Mouse (Mus musculus): Measurements from ENCODE around the gene Zfand4. TPM values are rescaled to one million over a fixed set of nuclear protein-coding genes. Genes with fewer than 3 reads are reported as not detected.

Zfand4 gene
- total RNA-seq, 2 experiments from 2014 or later = 7.3 to 12.3 TPM

GRCm38 (mm10) chr6:116356948-116357325 is 92.9 kb downstream of the Zfand4 start:
- TF ChIP-seq CTCF (IDR thresholded peaks at IDR 0.05) = no peak
- no peak for DNase-seq (ENCODE audit: extremely low spot score in 1 of 2, low spot score in 2 of 2)
- H3K4me3 ChIP-seq = no peak overlapping the region
- intact Hi-C loops (cut with DNase I) = no loop called here
- H3K27ac ChIP-seq = no peak overlapping the region

- DNase-seq (ENCODE audit: extremely low spot score in 1 of 2, low spot score in 2 of 2) = no peak
- no peak overlapping the region for H3K4me3 ChIP-seq
- H3K27ac ChIP-seq = no peak overlapping the region
- intact Hi-C loops (cut with DNase I) = no loop called here
- TF ChIP-seq CTCF (IDR thresholded peaks at IDR 0.05) = no peak
Observed at GRCm38 (mm10) chr6:116358056-116358455, 94.0 kb downstream of the Zfand4 start.

DNA sequence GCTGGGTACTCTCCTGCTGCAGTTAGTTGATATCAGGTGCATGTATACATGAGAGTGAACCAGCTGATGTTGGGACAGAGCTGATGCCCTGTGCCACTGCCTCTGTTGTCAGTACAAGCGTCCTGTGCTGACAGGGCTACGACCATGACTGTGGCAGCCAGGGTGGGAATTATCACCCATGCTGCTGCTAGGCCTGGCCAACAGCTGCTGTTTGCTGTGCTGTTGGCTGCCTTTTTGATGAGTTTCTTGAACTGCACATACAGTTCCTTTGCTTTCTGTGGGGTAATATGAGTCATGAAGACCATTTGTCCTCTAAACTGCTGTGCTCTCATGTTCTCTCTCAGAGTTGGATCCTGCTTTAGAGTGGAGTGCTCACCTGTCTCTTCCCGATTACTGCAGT is 95.2 kb downstream of the Zfand4 start:
- no peak overlapping the region for H3K27ac ChIP-seq
- no peak for DNase-seq (ENCODE audit: extremely low spot score in 1 of 2, low spot score in 2 of 2)
- TF ChIP-seq CTCF (IDR thresholded peaks at IDR 0.05) = no peak
- H3K4me3 ChIP-seq = no peak overlapping the region
- intact Hi-C loops (cut with DNase I) = no loop called here

GRCm38 (mm10) chr6:116361463-116361862 is 97.4 kb downstream of the Zfand4 start:
- TF ChIP-seq CTCF (IDR thresholded peaks at IDR 0.05) = no peak
- H3K27ac ChIP-seq = no peak overlapping the region
- no peak overlapping the region for H3K4me3 ChIP-seq
- DNase-seq (ENCODE audit: extremely low spot score in 1 of 2, low spot score in 2 of 2) = no peak
- intact Hi-C loops (cut with DNase I) = no loop called here

GRCm38 (mm10) chr6:116361993-116362392 is 98.0 kb downstream of the Zfand4 start:
- DNase-seq (ENCODE audit: extremely low spot score in 1 of 2, low spot score in 2 of 2) = no peak
- intact Hi-C loops (cut with DNase I) = no loop called here
- TF ChIP-seq CTCF (IDR thresholded peaks at IDR 0.05) = no peak
- Histone ChIP-seq H3K27ac (no peak overlapping the region), H3K4me3 (no peak overlapping the region)

DNA sequence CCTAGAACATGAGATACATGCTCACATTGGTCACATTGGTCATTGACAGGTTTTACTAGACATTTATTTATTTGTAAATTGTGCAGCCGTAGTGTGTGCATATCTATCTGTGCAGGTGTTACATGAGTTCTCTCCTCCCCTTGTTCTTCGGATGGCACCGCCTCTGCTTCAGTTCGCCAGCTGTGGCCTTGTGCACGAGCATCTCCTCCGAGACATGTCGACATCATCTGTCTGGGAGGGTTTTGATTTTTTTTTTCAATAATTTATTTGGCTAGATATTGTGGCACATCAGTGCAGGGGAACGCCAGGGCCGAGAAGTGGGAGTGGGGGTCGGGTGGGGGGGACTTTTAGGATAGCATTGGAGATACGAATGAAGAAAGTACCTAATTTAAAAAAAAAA is 103.9 kb downstream of the Zfand4 start:
- H3K4me3 ChIP-seq = no peak overlapping the region
- H3K27ac ChIP-seq = no peak overlapping the region
- intact Hi-C loops (cut with DNase I) = no loop called here
- no peak for DNase-seq (ENCODE audit: extremely low spot score in 1 of 2, low spot score in 2 of 2)
- no peak for TF ChIP-seq CTCF (IDR thresholded peaks at IDR 0.05)

DNA sequence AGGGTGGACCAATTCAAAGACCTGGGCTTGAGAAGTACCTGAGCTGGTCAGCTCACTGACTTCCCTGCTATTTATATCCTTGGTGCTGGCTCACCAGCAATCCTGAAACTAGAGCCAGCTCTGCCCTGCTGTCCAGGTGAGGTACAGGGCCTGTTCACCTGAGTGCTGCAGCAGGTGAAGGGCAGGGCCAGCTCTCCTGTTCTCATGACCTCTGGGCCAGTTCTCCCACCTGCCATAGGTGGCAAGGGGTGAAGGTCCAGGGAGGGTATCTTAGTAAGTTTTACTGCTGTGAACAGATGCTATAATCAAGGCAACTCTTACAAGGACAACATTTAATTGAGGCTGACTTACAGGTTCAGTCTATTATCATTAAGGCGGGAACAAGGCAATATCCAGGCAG is 105.8 kb downstream of the Zfand4 start:
- Histone ChIP-seq H3K4me3 (no peak overlapping the region), H3K27ac (no peak overlapping the region)
- no peak for TF ChIP-seq CTCF (IDR thresholded peaks at IDR 0.05)
- intact Hi-C loops (cut with DNase I) = no loop called here
- no peak for DNase-seq (ENCODE audit: extremely low spot score in 1 of 2, low spot score in 2 of 2)

DNA sequence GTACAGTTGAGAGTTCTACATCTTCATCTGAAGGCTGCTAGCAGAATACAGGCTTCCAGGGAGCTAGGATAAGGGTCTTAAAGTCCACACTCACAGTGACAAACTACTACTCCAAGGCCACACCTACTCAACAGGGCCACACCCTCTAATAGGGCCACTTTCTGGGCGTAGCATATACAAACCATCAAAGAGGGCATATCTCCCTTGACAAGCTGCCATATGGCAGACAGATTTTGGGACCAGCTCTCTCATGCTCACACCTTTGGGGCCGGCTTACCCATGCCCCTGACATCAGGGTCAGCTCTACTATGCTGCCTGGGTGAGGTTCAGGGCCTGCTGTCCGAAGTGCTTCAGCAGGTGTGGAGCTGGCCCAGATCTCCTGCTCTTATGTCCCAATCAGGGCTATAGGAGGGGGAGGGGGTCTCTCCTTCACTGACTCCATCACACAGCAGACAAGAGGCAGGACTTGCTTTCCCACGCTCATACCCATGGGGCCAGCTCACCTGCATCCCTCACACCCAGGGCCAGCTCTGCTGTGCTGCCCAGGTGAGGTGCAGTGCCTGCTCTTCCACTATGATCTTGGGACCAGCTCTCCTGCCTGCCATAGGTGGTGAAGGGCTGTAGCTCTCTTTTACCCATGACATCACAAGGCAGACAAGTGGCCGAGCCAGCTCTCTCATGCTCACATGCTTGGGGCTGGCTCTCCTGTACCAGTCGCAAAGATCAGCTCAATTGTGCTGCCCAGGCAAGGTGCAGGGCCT is 106.4 kb downstream of the Zfand4 start:
- intact Hi-C loops (cut with DNase I) = no loop called here
- DNase-seq (ENCODE audit: extremely low spot score in 1 of 2, low spot score in 2 of 2) = no peak
- TF ChIP-seq CTCF (IDR thresholded peaks at IDR 0.05) = no peak
- Histone ChIP-seq H3K4me3 (no peak overlapping the region), H3K27ac (no peak overlapping the region)

GRCm38 (mm10) chr6:116371500-116371899 is 107.5 kb downstream of the Zfand4 start:
- TF ChIP-seq CTCF (IDR thresholded peaks at IDR 0.05) = no peak
- DNase-seq (ENCODE audit: extremely low spot score in 1 of 2, low spot score in 2 of 2) = no peak
- Histone ChIP-seq H3K27ac (no peak overlapping the region), H3K4me3 (no peak overlapping the region)
- intact Hi-C loops (cut with DNase I) = no loop called here

- Histone ChIP-seq H3K4me3 (no peak overlapping the region), H3K27ac (no peak overlapping the region)
- DNase-seq (ENCODE audit: extremely low spot score in 1 of 2, low spot score in 2 of 2) = no peak
- no peak for TF ChIP-seq CTCF (IDR thresholded peaks at IDR 0.05)
- intact Hi-C loops (cut with DNase I) = no loop called here
Observed at GRCm38 (mm10) chr6:116374136-116374535, 110.1 kb downstream of the Zfand4 start.

DNA sequence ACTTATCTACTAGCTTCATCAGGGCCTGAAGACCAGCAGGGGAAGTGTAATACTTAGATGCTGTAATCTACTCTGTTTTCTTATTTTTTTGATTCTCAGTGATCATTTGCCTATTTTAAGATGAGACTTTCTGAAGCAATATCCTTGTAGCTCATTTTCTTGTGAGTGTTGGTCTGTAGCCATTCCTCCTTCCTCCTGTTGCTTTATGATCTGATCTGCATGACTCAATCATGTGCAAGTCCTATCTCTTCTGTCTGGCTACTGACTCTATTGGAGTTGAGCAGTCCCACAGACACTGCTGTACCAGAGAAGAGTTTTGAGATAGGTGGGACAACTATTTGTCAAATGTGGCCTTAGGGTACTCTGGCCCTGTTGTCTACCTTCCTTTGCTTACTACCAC is 110.6 kb downstream of the Zfand4 start:
- intact Hi-C loops (cut with DNase I) = no loop called here
- TF ChIP-seq CTCF (IDR thresholded peaks at IDR 0.05) = no peak
- H3K4me3 ChIP-seq = no peak overlapping the region
- no peak for DNase-seq (ENCODE audit: extremely low spot score in 1 of 2, low spot score in 2 of 2)
- H3K27ac ChIP-seq = no peak overlapping the region

DNA sequence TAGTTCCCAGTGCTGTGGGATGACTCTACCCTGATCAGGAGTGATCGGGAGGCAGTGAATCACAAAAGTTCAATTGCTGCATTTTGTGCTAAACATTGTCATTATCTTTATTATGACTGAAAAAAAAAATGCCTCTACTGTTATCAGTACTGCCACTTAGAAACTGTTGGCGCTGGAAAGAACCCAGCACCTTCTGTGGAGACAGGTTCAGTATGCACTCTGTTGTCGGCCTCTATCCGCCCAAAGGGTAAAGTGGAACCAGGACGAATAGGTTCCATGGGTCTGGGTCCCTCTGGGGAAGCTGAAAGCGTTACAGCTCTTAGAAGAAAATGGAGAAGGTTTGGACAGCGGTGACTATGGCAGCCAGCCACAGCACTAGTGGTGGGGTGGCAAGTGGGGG is 114.9 kb downstream of the Zfand4 start:
- intact Hi-C loops (cut with DNase I) = no loop called here
- H3K27ac ChIP-seq = no peak overlapping the region
- no peak for TF ChIP-seq CTCF (IDR thresholded peaks at IDR 0.05)
- DNase-seq (ENCODE audit: extremely low spot score in 1 of 2, low spot score in 2 of 2) = no peak
- no peak overlapping the region for H3K4me3 ChIP-seq

Other genes with a start within 250 kb of the Zfand4 start
- 10 to 100 TPM; 72.8 to 76.7 TPM for gene Tmcc1, start 70.7 kb upstream of the Zfand4 start, total RNA-seq (2021)
- gene Washc2, start 56.2 kb upstream of the Zfand4 start, total RNA-seq (2021) = 10 to 100 TPM; 93.0 to 95.4 TPM
- 10 to 100 TPM; 45.5 to 49.5 TPM for gene March8, start 73.8 kb downstream of the Zfand4 start, total RNA-seq (2021)
- gene Alox5, start 197.0 kb downstream of the Zfand4 start, total RNA-seq (2021) = 1 to 10 TPM; 1.7 to 2.6 TPM
- gene Olfr211, start 224.9 kb downstream of the Zfand4 start, total RNA-seq (2021) = not detected
- not detected for gene Olfr212, start 242.3 kb downstream of the Zfand4 start, total RNA-seq (2021)